Mouse (Mus musculus) heart, embryonic 16.5 days (tissue): ENCODE data around the gene Smad1. TPM values are rescaled to one million over a fixed set of nuclear protein-coding genes. Genes with fewer than 3 reads are reported as not detected.

Experiments used
- ATAC-seq: fragments of 200-750 bp; cut with Nextera tagmentation; replicated peaks from 2 replicates; pipeline ENCODE4 v1.8.0; 2017; ENCODE audit warnings: moderate number of reproducible peaks; ENCODE audit not compliant: insufficient read depth, low FRiP score; ENCODE audit errors: extremely low read depth
- H3K27ac ChIP-seq: fragments of 300-500 bp; sonication (generic); 2 replicates; pipeline ENCODE4 v1.5.1; 2014; ENCODE audit warnings: mild to moderate bottlenecking, low read length, control low read depth, moderate library complexity
- H3K27me3 ChIP-seq: fragments of 300-500 bp; sonication (generic); 2 replicates; pipeline ENCODE4 v1.6.1; 2014; ENCODE audit warnings: low read length, mixed read lengths; ENCODE audit not compliant: control insufficient read depth, insufficient read depth
- H3K36me3 ChIP-seq: fragments of 300-500 bp; sonication (generic); 2 replicates; pipeline ENCODE4 v1.6.1; 2014; ENCODE audit not compliant: control insufficient read depth, insufficient read depth
- H3K4me1 ChIP-seq: fragments of 300-500 bp; sonication (generic); 2 replicates; pipeline ENCODE4 v1.6.1; 2014; ENCODE audit warnings: low read length, mixed read lengths; ENCODE audit not compliant: control insufficient read depth, insufficient read depth
- H3K4me2 ChIP-seq: fragments of 300-500 bp; sonication (generic); 2 replicates; pipeline ENCODE4 v1.6.1; 2014; ENCODE audit warnings: low read depth, mild to moderate bottlenecking, control low read depth, low read length
- H3K4me3 ChIP-seq: fragments of 300-500 bp; sonication (generic); 2 replicates; pipeline ENCODE4 v1.5.1; 2014; ENCODE audit warnings: mild to moderate bottlenecking, control low read depth, low read length
- H3K9ac ChIP-seq: fragments of 300-500 bp; sonication (generic); 2 replicates; pipeline ENCODE4 v1.6.1; 2014; ENCODE audit warnings: low read length, control low read depth
- H3K9me3 ChIP-seq: fragments of 300-500 bp; sonication (generic); replicated peaks from 2 replicates; pipeline ENCODE4 v1.6.1; 2016; ENCODE audit warnings: low read length; ENCODE audit not compliant: control insufficient read depth
- WGBS: fragments of 180-500 bp; shearing (Covaris S2); extraction: QIAGEN DNeasy Blood & Tissue Kit; methylation state at CpG from one replicate; pipeline ENCODE4 v1.1.7; 2014; 5-methylcytosine and 5-hydroxymethylcytosine counted together
- polyA plus RNA-seq: library from polyadenylated mRNA; unstranded; fragments of >200 nt; fragmentation: Nextera tagmentation; extraction: Ambion mirVana; gene quantifications from 2 replicates; pipeline ENCODE4 v1.2.1, GENCODE M21; 2015

Gene Smad1
- polyA plus RNA-seq, 1 experiment from 2014 or later, result 22.4 TPM

- Histone ChIP-seq H3K9me3 (no peaks in the 10 kb centered on the region), H3K9ac (peak overlapping the region; percentile 22; the same call in 1 of the 2 replicates), H3K4me2 (peak overlapping the region; percentile 39), H3K4me1 (peaks cover 35% of the 10 kb centered on the region), H3K27ac (peak overlapping the region; percentile 64), H3K36me3 (peaks cover 9% of the 10 kb centered on the region; the same call in 1 of the 2 replicates), H3K4me3 (no peak overlapping the region), H3K27me3 (no peaks in the 10 kb centered on the region)
- no peak for ATAC-seq
- 48% methylated on average over 13 of the region's 13 CpGs for WGBS
These were observed 24.1 kb downstream of the Smad1 start for GRCm38 (mm10) chr8:79375074-79375774.

- H3K9me3 ChIP-seq, result no peaks in the 10 kb centered on the region
- no peak overlapping the region; the same call in 1 of the 2 replicates for H3K9ac ChIP-seq
- H3K36me3 ChIP-seq, result peaks cover 11% of the 10 kb centered on the region; the same call in 1 of the 2 replicates
- WGBS, result 30% methylated on average over 5 of the region's 5 CpGs
- ATAC-seq, result 0 out of 2 replicates have a peak, but pooled peaks have one; percentile 63
- H3K27me3 ChIP-seq, result no peaks in the 10 kb centered on the region
- peaks cover 36% of the 10 kb centered on the region for H3K4me1 ChIP-seq
- peak overlapping the region; percentile 39 for H3K4me2 ChIP-seq
- peak overlapping the region; percentile 64 for H3K27ac ChIP-seq
- no peak overlapping the region for H3K4me3 ChIP-seq
These were observed 24.9 kb downstream of the Smad1 start for GRCm38 (mm10) chr8:79374410-79374809.

DNA sequence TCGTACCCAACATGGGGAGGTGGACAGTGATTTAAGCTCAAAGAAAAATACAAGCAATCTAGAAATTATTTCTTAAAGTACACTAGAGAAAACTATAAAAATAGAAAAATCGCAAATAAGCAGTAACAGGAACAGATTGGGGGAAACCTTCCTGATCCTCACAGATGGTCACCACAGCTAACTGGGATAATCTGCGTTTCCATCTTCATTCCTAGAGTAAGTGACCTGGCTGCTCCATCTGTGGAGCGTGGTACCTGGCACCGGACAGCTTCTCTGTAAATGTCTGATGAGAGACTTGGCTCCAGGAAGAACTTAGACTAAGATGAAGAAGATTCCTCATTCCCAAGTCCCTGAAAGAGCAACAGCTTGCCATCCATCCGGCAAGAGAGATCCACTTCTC is 25.8 kb downstream of the Smad1 start:
- Histone ChIP-seq H3K4me3 (no peak overlapping the region), H3K27me3 (no peaks in the 10 kb centered on the region), H3K9ac (no peak overlapping the region), H3K4me1 (peaks cover 38% of the 10 kb centered on the region), H3K36me3 (peaks cover 11% of the 10 kb centered on the region; the same call in 1 of the 2 replicates), H3K4me2 (no peak overlapping the region), H3K27ac (no peak overlapping the region), H3K9me3 (no peaks in the 10 kb centered on the region)
- no peak for ATAC-seq
- 88% methylated on average over 6 of the region's 6 CpGs for WGBS

- Histone ChIP-seq H3K36me3 (peaks cover 13% of the 10 kb centered on the region; the same call in 1 of the 2 replicates), H3K9me3 (no peaks in the 10 kb centered on the region), H3K27ac (no peak overlapping the region), H3K4me1 (peaks cover 34% of the 10 kb centered on the region), H3K4me2 (no peak overlapping the region), H3K27me3 (no peaks in the 10 kb centered on the region), H3K9ac (no peak overlapping the region), H3K4me3 (no peak overlapping the region)
- no peak for ATAC-seq
- WGBS, result 81% methylated on average over 8 of the region's 8 CpGs
These were observed 26.4 kb downstream of the Smad1 start for GRCm38 (mm10) chr8:79372960-79373359.

GRCm38 (mm10) chr8:79372521-79372920 is 26.8 kb downstream of the Smad1 start:
- peaks cover 34% of the 10 kb centered on the region for H3K4me1 ChIP-seq
- H3K36me3 ChIP-seq, result peaks cover 13% of the 10 kb centered on the region; the same call in 1 of the 2 replicates
- no peak overlapping the region for H3K4me3 ChIP-seq
- no peak overlapping the region for H3K9ac ChIP-seq
- H3K9me3 ChIP-seq, result no peaks in the 10 kb centered on the region
- 64% methylated on average over 9 of the region's 9 CpGs for WGBS
- H3K4me2 ChIP-seq, result no peak overlapping the region
- H3K27me3 ChIP-seq, result no peaks in the 10 kb centered on the region
- no peak overlapping the region for H3K27ac ChIP-seq
- ATAC-seq, result no peak

GRCm38 (mm10) chr8:79372084-79372483 is 27.2 kb downstream of the Smad1 start:
- Histone ChIP-seq H3K9me3 (no peaks in the 10 kb centered on the region), H3K27me3 (no peaks in the 10 kb centered on the region), H3K4me1 (peaks cover 34% of the 10 kb centered on the region), H3K9ac (no peak overlapping the region), H3K36me3 (peaks cover 13% of the 10 kb centered on the region; the same call in 1 of the 2 replicates), H3K4me2 (no peak overlapping the region), H3K4me3 (no peak overlapping the region), H3K27ac (no peak overlapping the region)
- no peak for ATAC-seq
- WGBS, result 61% methylated on average over 9 of the region's 9 CpGs

GRCm38 (mm10) chr8:79370646-79371290 is 28.6 kb downstream of the Smad1 start:
- 92% methylated on average over 12 of the region's 12 CpGs for WGBS
- H3K36me3 ChIP-seq, result peaks cover 13% of the 10 kb centered on the region; the same call in 1 of the 2 replicates
- ATAC-seq, result no peak
- no peak overlapping the region for H3K9ac ChIP-seq
- H3K9me3 ChIP-seq, result no peaks in the 10 kb centered on the region
- H3K4me3 ChIP-seq, result no peak overlapping the region
- no peak overlapping the region for H3K4me2 ChIP-seq
- H3K4me1 ChIP-seq, result peaks cover 37% of the 10 kb centered on the region
- H3K27me3 ChIP-seq, result no peaks in the 10 kb centered on the region
- no peak overlapping the region for H3K27ac ChIP-seq

DNA sequence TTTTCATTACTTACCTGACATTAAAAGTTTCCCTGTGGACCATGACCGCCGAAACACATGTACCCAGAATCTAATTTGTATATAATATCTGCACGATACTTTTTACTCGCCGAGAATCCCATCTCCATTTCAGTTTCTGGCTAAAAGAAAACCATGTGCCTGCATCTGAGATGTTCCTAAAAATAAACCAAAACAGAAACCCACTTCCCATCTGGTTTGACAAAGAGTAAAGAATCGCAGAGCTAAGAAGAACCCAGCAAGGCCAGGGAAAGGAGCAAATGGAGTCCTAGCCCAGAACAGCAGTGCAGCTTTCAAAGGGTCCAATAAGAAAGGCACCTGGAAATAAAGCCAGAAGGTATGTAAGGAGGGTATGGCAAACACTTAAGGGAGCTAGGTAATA is 30.2 kb downstream of the Smad1 start:
- no peak overlapping the region for H3K9ac ChIP-seq
- peaks cover 31% of the 10 kb centered on the region for H3K4me1 ChIP-seq
- no peaks in the 10 kb centered on the region for H3K27me3 ChIP-seq
- no peak overlapping the region for H3K4me3 ChIP-seq
- no peak overlapping the region for H3K4me2 ChIP-seq
- H3K27ac ChIP-seq, result no peak overlapping the region
- no peak for ATAC-seq
- H3K36me3 ChIP-seq, result peaks cover 13% of the 10 kb centered on the region; the same call in 1 of the 2 replicates
- no peaks in the 10 kb centered on the region for H3K9me3 ChIP-seq
- WGBS, result 77% methylated on average over 6 of the region's 6 CpGs

GRCm38 (mm10) chr8:79367959-79368358 is 31.4 kb downstream of the Smad1 start:
- H3K4me3 ChIP-seq, result no peak overlapping the region
- ATAC-seq, result no peak
- no peak overlapping the region for H3K4me2 ChIP-seq
- WGBS, result 86% methylated on average over 4 of the region's 4 CpGs
- no peaks in the 10 kb centered on the region for H3K27me3 ChIP-seq
- H3K36me3 ChIP-seq, result peaks cover 17% of the 10 kb centered on the region
- no peak overlapping the region for H3K27ac ChIP-seq
- peaks cover 29% of the 10 kb centered on the region for H3K4me1 ChIP-seq
- no peak overlapping the region for H3K9ac ChIP-seq
- H3K9me3 ChIP-seq, result no peaks in the 10 kb centered on the region
